Mouse (Mus musculus): ENCODE results near the gene Srgap2. TPM values are rescaled to one million over a fixed set of nuclear protein-coding genes. Genes with fewer than 3 reads are reported as not detected.

Srgap2 gene
- polyA plus RNA-seq (2014; fragmentation: Illumina TruSeq; extraction: RNeasy Lipid Tissue Mini Kit (QIAGEN cat#74804); ENCODE audit: low read depth, low replicate concordance), result 15.5 TPM

DNA sequence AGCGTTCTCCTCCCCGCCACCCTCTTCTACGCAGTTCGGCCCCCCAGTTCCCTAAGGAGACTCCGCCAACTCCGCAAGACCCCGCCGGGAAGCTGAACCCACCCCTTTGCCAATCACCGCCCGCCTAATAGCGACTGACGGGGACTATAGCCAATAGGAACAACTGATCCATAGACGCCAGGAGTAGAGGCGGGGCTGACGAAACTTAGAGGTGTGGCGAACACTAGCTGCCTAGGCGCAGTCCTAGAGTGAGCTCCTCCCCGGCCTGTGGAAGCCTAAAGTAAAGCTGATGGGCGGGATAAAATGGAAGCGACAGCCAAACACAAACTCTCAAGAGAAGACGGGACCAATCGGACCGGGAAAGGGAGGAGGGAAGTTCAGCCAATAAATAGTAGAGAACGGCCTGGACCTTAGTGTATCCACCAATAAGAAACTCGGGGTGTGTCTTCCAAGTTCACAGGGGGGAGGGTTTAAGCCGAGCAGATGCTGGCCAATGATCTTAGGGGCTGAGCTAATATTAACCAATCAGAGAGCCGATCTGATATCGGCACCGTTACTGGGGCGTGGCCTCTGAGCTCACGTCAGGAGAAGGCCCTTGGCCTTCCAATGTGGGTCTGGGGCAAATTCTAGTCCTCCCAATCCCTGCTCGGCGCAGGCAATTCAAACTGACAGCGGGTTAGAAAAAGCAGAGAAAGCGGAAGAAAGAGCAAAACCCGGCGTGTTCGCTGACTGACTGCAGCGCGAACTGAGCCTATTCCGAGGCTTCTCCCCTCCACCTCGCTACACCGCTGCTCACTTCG, at the start of gene Srgap2, which contains the start of gene Fam72a:
TSS of gene Srgap2 (minus strand) at position 72 of the 800 bp plus-strand sequence.
TSS of gene Fam72a (plus strand) at position 623 of the 800 bp plus-strand sequence.

DNA sequence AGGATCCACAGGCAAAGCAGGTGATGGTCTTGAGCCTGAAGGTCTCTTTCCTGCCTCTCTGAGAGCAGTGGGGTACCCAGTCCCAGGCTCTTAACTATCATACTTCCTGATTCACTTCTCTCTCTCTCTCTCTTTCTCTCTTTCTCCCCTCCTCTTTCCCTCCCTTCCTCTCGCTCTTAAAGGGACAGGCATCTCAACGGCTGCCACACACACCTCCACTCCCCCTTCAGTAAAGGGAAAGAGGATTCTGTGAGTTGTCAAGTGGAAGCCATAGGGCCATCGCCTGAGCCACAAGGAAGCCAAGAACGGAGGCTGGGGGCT, 247.7 kb downstream of the Srgap2 start, which contains the start of gene Ikbke:
TSS of gene Ikbke (minus strand) at position 151 of the 321 bp plus-strand sequence.

DNA sequence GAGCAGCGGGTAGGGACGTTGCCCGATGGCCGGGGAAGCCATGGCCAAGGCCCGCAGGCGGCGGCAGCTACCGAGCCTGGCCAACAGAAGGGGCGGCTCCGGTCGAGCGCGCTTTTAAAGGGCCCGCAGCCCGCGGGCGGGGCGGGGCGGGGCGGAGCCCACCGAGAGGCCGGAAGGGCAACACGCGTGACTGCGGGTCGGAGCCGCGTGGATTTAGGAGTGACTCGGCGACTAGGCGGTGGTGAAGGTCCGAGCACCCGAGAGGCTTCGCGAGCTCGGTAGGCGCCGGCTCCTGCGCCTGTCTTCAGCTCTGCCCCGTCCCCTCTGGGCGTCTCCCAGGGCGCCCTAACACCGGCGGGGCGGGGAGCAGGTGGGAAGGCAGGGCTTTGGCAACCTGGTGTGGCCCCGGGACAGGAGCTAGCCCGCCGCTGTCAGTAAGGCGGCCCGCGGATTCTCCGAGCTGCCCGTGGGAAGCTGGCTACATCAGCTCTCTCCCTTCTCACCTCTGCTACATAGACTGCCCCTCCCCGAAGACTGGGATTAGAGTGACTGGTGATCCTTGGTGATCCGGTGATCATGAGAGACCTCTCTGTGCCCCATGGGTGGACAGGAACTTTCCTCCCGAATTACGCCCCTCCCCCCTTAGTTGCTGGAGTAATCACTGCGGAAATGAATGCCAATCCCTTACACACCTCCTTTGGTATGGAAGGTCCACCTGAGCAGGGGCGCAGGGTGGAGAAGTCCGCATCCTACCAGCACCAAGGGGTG, 281.9 kb downstream of the Srgap2 start, which contains the start of gene Rassf5:
TSS of gene Rassf5 (minus strand) at position 170 of the 768 bp plus-strand sequence.

Other genes with a start within 250 kb of the Srgap2 start
- gene Ikbke, start 247.7 kb downstream of the Srgap2 start, polyA plus RNA-seq (2014; fragmentation: Illumina TruSeq; extraction: RNeasy Lipid Tissue Mini Kit (QIAGEN cat#74804); ENCODE audit: low read depth, low replicate concordance), result 4.8 TPM
- 2.8 TPM for gene Fam72a, start 551 bp upstream of the Srgap2 start, polyA plus RNA-seq (2014; fragmentation: Illumina TruSeq; extraction: RNeasy Lipid Tissue Mini Kit (QIAGEN cat#74804); ENCODE audit: low read depth, low replicate concordance)
- not detected for gene Avpr1b, start 71.9 kb upstream of the Srgap2 start, polyA plus RNA-seq (2014; fragmentation: Illumina TruSeq; extraction: RNeasy Lipid Tissue Mini Kit (QIAGEN cat#74804); ENCODE audit: low read depth, low replicate concordance)
- gene Ctse, start 111.0 kb upstream of the Srgap2 start, polyA plus RNA-seq (2014; fragmentation: Illumina TruSeq; extraction: RNeasy Lipid Tissue Mini Kit (QIAGEN cat#74804); ENCODE audit: low read depth, low replicate concordance), result not detected
- gene Rab7b, start 161.3 kb upstream of the Srgap2 start, polyA plus RNA-seq (2014; fragmentation: Illumina TruSeq; extraction: RNeasy Lipid Tissue Mini Kit (QIAGEN cat#74804); ENCODE audit: low read depth, low replicate concordance), result 3.1 TPM
- gene Slc26a9, start 216.7 kb upstream of the Srgap2 start, polyA plus RNA-seq (2014; fragmentation: Illumina TruSeq; extraction: RNeasy Lipid Tissue Mini Kit (QIAGEN cat#74804); ENCODE audit: low read depth, low replicate concordance), result not detected

All from adrenal gland, adult 10 weeks (tissue).